Mouse (Mus musculus): ENCODE data around the gene Gm13023. TPM values are rescaled to one million over a fixed set of nuclear protein-coding genes. Genes with fewer than 3 reads are reported as not detected.
"Not testable (repeated sequence)": the region's sequence is repeated elsewhere in the genome, so short reads cannot be mapped to it uniquely, and the experiment has no call there.

Gm13023 gene
- polyA plus RNA-seq (2015; fragmentation: Nextera tagmentation; extraction: Ambion mirVana), result not detected in 2 replicates

GRCm38 (mm10) chr4:143789052-143789451 lies at the start of gene Gm13023:
Gm13023 (plus strand) TSS chr4:143789352.
- H3K4me3 ChIP-seq; H3K4me1 ChIP-seq (replicated peaks); H3K27me3 ChIP-seq; H3K4me2 ChIP-seq; H3K27ac ChIP-seq; H3K9ac ChIP-seq; ATAC-seq (ENCODE audit: low FRiP score); H3K36me3 ChIP-seq: not testable (repeated sequence)
- WGBS, result 91% methylated on average over 3 of the region's 3 CpGs
- peaks cover 19% of the 10 kb centered on the region; the same call in 1 of the 2 replicates for H3K9me3 ChIP-seq

- H3K4me1 ChIP-seq (replicated peaks), result no peaks in the 10 kb centered on the region
- no peak within 1 kb of the TSS for H3K27ac ChIP-seq
- ATAC-seq (ENCODE audit: low FRiP score), result no peak
- peaks cover 37% of the 10 kb centered on the region for H3K9me3 ChIP-seq
- 86% methylated on average over 2 of the region's 2 CpGs for WGBS
- no peak within 1 kb of the TSS for H3K4me3 ChIP-seq
- H3K27me3 ChIP-seq, result no peaks in the 10 kb centered on the region
- H3K9ac ChIP-seq, result no peak within 1 kb of the TSS
- no peaks in the 10 kb centered on the region for H3K36me3 ChIP-seq
- no peak within 1 kb of the TSS for H3K4me2 ChIP-seq
Measured at GRCm38 (mm10) chr4:143815993-143816392, 26.8 kb downstream of the Gm13023 start, which contains the start of gene Gm13084. Gm13084 (minus strand) TSS chr4:143816093.

Other genes starting within 250 kb of the Gm13023 start
- gene BC080695, start 237.7 kb upstream of the Gm13023 start, polyA plus RNA-seq (2015; fragmentation: Nextera tagmentation; extraction: Ambion mirVana), result not detected in 2 replicates
- not detected in 2 replicates for gene Gm13057, start 237.6 kb upstream of the Gm13023 start, polyA plus RNA-seq (2015; fragmentation: Nextera tagmentation; extraction: Ambion mirVana)
- not detected in 2 replicates for gene Gm13083, start 174.3 kb upstream of the Gm13023 start, polyA plus RNA-seq (2015; fragmentation: Nextera tagmentation; extraction: Ambion mirVana)
- gene Gm13088, start 132.1 kb upstream of the Gm13023 start, polyA plus RNA-seq (2015; fragmentation: Nextera tagmentation; extraction: Ambion mirVana), result not detected in 2 replicates
- not detected in 2 replicates for gene Gm13089, start 86.6 kb upstream of the Gm13023 start, polyA plus RNA-seq (2015; fragmentation: Nextera tagmentation; extraction: Ambion mirVana)
- gene Gm13078, start 69.9 kb upstream of the Gm13023 start, polyA plus RNA-seq (2015; fragmentation: Nextera tagmentation; extraction: Ambion mirVana), result not detected in 2 replicates
- not detected in 2 replicates for gene Gm13084, start 26.7 kb downstream of the Gm13023 start, polyA plus RNA-seq (2015; fragmentation: Nextera tagmentation; extraction: Ambion mirVana)
- gene Gm13103, start 57.1 kb downstream of the Gm13023 start, polyA plus RNA-seq (2015; fragmentation: Nextera tagmentation; extraction: Ambion mirVana), result not detected in 2 replicates
- gene Pramef6, start 111.0 kb downstream of the Gm13023 start, polyA plus RNA-seq (2015; fragmentation: Nextera tagmentation; extraction: Ambion mirVana), result not detected in 2 replicates
- not detected in 2 replicates for gene Pramef25, start 161.7 kb downstream of the Gm13023 start, polyA plus RNA-seq (2015; fragmentation: Nextera tagmentation; extraction: Ambion mirVana)
- not detected in 2 replicates for gene Gm13101, start 177.6 kb downstream of the Gm13023 start, polyA plus RNA-seq (2015; fragmentation: Nextera tagmentation; extraction: Ambion mirVana)
- not detected in 2 replicates for gene Pramef17, start 205.0 kb downstream of the Gm13023 start, polyA plus RNA-seq (2015; fragmentation: Nextera tagmentation; extraction: Ambion mirVana)

Data from hindbrain, embryonic 13.5 days (tissue).